Mouse (Mus musculus) CH12.LX (cell line): ENCODE measurements around the gene U2af1. TPM values are rescaled to one million over a fixed set of nuclear protein-coding genes. Genes with fewer than 3 reads are reported as not detected.
"Not testable (repeated sequence)": the region's sequence is repeated elsewhere in the genome, so short reads cannot be mapped to it uniquely, and the experiment has no call there.

ENCODE experiments used
- DNase-seq: peaks from one replicate; pipeline ENCODE4 v3.0.0-alpha.2; 2013; ENCODE audit errors: extremely low read depth
- H3K27ac ChIP-seq: 2 replicates; pipeline ENCODE4 v1.5.1; 2012; ENCODE audit warnings: low read depth, mild to moderate bottlenecking, control low read depth, moderate library complexity; ENCODE audit not compliant: insufficient read depth
- H3K27me3 ChIP-seq: replicated peaks from 2 replicates; pipeline ENCODE3; 2012; ENCODE audit warnings: inconsistent platforms
- H3K36me3 ChIP-seq, 2 experiments: replicated peaks in 1 of 2; 2 replicates each; pipeline versions ENCODE3 to v1.6.1; 2012; ENCODE audit warnings: inconsistent platforms in 1 of 2, low read length in 1 of 2, mild to moderate bottlenecking in 1 of 2, mixed read lengths in 1 of 2, moderate library complexity in 1 of 2; ENCODE audit not compliant: control insufficient read depth in 1 of 2, insufficient read depth in 1 of 2
- H3K4me1 ChIP-seq, 2 experiments: 2 replicates each; pipeline ENCODE4 v1.6.1; 2012; ENCODE audit warnings: inconsistent platforms in 1 of 2, moderate library complexity in 1 of 2; ENCODE audit not compliant: insufficient read depth in 2 of 2, control insufficient read depth in 1 of 2
- H3K4me2 ChIP-seq: 2 replicates; pipeline ENCODE4 v1.6.1; 2012; ENCODE audit warnings: low read depth, mild to moderate bottlenecking, control low read depth; ENCODE audit not compliant: poor library complexity, insufficient read depth, severe bottlenecking
- H3K4me3 ChIP-seq, 3 experiments: fragments of 150-350 bp in 1 of 3; sonication (generic) in 1 of 3; replicated peaks in 1 of 3; 2 replicates each; pipeline versions ENCODE3 to v1.5.1; 2011 to 2012; ENCODE audit warnings: low read depth in 2 of 3, low read length in 2 of 3, mild to moderate bottlenecking in 2 of 3, moderate library complexity in 2 of 3, control low read depth in 1 of 3, improper control_type of control experiment in 1 of 3, inconsistent platforms in 1 of 3, mixed read lengths in 1 of 3; ENCODE audit not compliant: poor library complexity in 1 of 3
- H3K79me2 ChIP-seq: replicated peaks from 2 replicates; pipeline ENCODE4 v1.6.1; 2012; ENCODE audit warnings: mild to moderate bottlenecking, moderate library complexity; ENCODE audit not compliant: control insufficient read depth, poor library complexity, insufficient read depth, severe bottlenecking; ENCODE audit errors: extremely low read depth
- H3K9ac ChIP-seq: 2 replicates; pipeline ENCODE4 v1.6.1; 2012; ENCODE audit warnings: low read depth, mild to moderate bottlenecking, control low read depth, moderate library complexity; ENCODE audit not compliant: insufficient read depth
- H3K9me3 ChIP-seq: replicated peaks from 2 replicates; pipeline ENCODE3; 2012; ENCODE audit warnings: low read length, inconsistent platforms, mixed read lengths
- CHD2 ChIP-seq: IDR thresholded peaks from 2 replicates; pipeline ENCODE4 v1.6.1; 2011; ENCODE audit warnings: low read length, improper control_type of control experiment
- GABPA ChIP-seq: IDR thresholded peaks from 2 replicates; pipeline ENCODE4 v1.6.1; 2012; ENCODE audit warnings: low read depth, low read length, improper control_type of control experiment, inconsistent platforms; ENCODE audit not compliant: insufficient replicate concordance
- HCFC1 ChIP-seq: IDR thresholded peaks from 2 replicates; pipeline ENCODE4 v1.6.1; 2012; ENCODE audit warnings: low read depth, mild to moderate bottlenecking, inconsistent platforms, low read length, improper control_type of control experiment
- IRF4 ChIP-seq: IDR thresholded peaks from 2 replicates; pipeline ENCODE4 v1.6.1; 2014; ENCODE audit warnings: low read depth, mild to moderate bottlenecking, inconsistent platforms, low read length, improper control_type of control experiment
- JUN ChIP-seq: IDR thresholded peaks from 2 replicates; pipeline ENCODE4 v1.6.1; 2011; ENCODE audit warnings: low read depth, mild to moderate bottlenecking, low read length, improper control_type of control experiment, moderate library complexity; ENCODE audit not compliant: insufficient read depth
- JUND ChIP-seq: conservative IDR thresholded peaks from 2 replicates; pipeline ENCODE4 v1.6.1; 2011; ENCODE audit warnings: low read depth, low read length, improper control_type of control experiment
- MAFK ChIP-seq: IDR thresholded peaks from 2 replicates; pipeline ENCODE4 v1.6.1; 2011; ENCODE audit warnings: low read length, improper control_type of control experiment; ENCODE audit not compliant: insufficient replicate concordance
- MAX ChIP-seq: IDR thresholded peaks from 2 replicates; pipeline ENCODE4 v1.6.1; 2011; ENCODE audit warnings: low read length, improper control_type of control experiment
- MAZ ChIP-seq: IDR thresholded peaks from 2 replicates; pipeline ENCODE4 v1.6.1; 2012; ENCODE audit warnings: low read depth, mild to moderate bottlenecking, inconsistent platforms, low read length, improper control_type of control experiment, moderate library complexity
- MEF2A ChIP-seq: IDR thresholded peaks from 2 replicates; pipeline ENCODE4 v1.6.1; 2014; ENCODE audit warnings: low read depth, mild to moderate bottlenecking, inconsistent platforms, low read length, improper control_type of control experiment, borderline replicate concordance
- MXI1 ChIP-seq: IDR thresholded peaks from 2 replicates; pipeline ENCODE4 v1.6.1; 2011; ENCODE audit warnings: mild to moderate bottlenecking, low read depth, low read length, improper control_type of control experiment
- MYC ChIP-seq: IDR thresholded peaks from 2 replicates; pipeline ENCODE4 v1.6.1; 2011; ENCODE audit warnings: low read depth, mild to moderate bottlenecking, improper control_type of control experiment, low read length
- RAD21 ChIP-seq: IDR thresholded peaks from 2 replicates; pipeline ENCODE4 v1.6.1; 2011; ENCODE audit warnings: low read depth, mild to moderate bottlenecking, low read length, improper control_type of control experiment, moderate library complexity
- RCOR1 ChIP-seq: conservative IDR thresholded peaks from 2 replicates; pipeline ENCODE4 v1.6.1; 2012; ENCODE audit warnings: low read depth, mild to moderate bottlenecking, inconsistent platforms, low read length, improper control_type of control experiment
- UBTF ChIP-seq: IDR thresholded peaks from 2 replicates; pipeline ENCODE4 v1.6.1; 2012; ENCODE audit warnings: low read depth, mild to moderate bottlenecking, inconsistent platforms, low read length, improper control_type of control experiment, moderate library complexity
- USF1 ChIP-seq: IDR thresholded peaks from 2 replicates; pipeline ENCODE4 v1.6.1; 2014; ENCODE audit warnings: low read depth, mild to moderate bottlenecking, inconsistent platforms, low read length, improper control_type of control experiment
- USF2 ChIP-seq: conservative IDR thresholded peaks from 2 replicates; pipeline ENCODE4 v1.6.1; 2011; ENCODE audit warnings: low read depth, low read length, improper control_type of control experiment
- ZNF384 ChIP-seq: IDR thresholded peaks from 2 replicates; pipeline ENCODE4 v1.6.1; 2012; ENCODE audit warnings: low read depth, low read length, improper control_type of control experiment, inconsistent platforms
- dilution Hi-C: fragments of 300-500 bp; cut with MboI; formaldehyde crosslinking; loops from 2 replicates; pipeline ENCODE4 v1.14.3; 2020; ENCODE audit warnings: low sequenced_read_pairs; ENCODE audit not compliant: extremely low pct_unique_long_range_greater_than_20kb, extremely low pct_ligation_motif_present
- in situ Hi-C: fragments of 300-500 bp; cut with MboI; formaldehyde crosslinking; loops from 3 replicates; pipeline ENCODE4 v1.14.3; 2019; ENCODE audit warnings: low sequenced_read_pairs, low pct_ligation_motif_present, low pct_unique_long_range_greater_than_20kb, mixed read lengths
- polyA plus RNA-seq: library from polyadenylated mRNA; unstranded; fragments of >175 nt; gene quantifications from 2 replicates; pipeline ENCODE4 v1.2.1, GENCODE M21; 2012; ENCODE audit warnings: low read depth; ENCODE audit not compliant: insufficient read length
- total RNA-seq, 2 experiments: library from RNA; depleted of rRNA; stranded (reverse); fragments of 300-350 nt in 1 of 2; fragments of >200 nt in 1 of 2; gene quantifications; 2 replicates each; pipeline ENCODE4 v1.2.3; 2012 to 2014

U2af1 gene
- total and polyA plus RNA-seq, 3 experiments: 141 to 391 (median 269) TPM

DNA sequence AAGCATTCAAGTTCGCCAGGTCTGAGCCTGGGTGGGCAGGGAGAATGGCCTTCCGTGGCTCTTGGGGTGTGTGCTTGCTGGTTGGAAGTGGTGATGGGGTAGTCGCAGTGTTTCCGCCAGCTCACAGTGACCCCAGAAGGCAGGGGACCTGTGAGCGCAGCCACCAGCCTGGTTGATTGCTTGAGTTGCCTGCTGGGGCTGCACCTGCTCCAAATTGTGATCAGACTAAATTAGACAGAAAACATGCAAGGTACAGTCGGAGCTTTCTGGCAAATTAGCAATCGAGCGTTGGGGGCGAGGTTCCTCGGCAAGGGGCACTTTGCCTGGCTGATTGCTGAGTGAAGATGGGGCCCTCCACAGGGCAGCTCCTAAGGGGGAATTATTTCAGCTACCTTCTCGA lies 39.7 kb upstream of the U2af1 start:
- in situ Hi-C loops: no loop called here
- peaks cover 19 to 20% of the 10 kb centered on the region in 2 experiments for H3K4me1 ChIP-seq
- peaks cover 2% of the 10 kb centered on the region for H3K9me3 ChIP-seq
- no peak overlapping the region for H3K9ac ChIP-seq
- H3K4me2 ChIP-seq: no peak overlapping the region
- dilution Hi-C loops: no loop called here
- DNase-seq: no peak
- H3K4me3 ChIP-seq: no peak overlapping the region
- TF ChIP-seq MAX (no peak), JUN (no peak), JUND (no peak), CHD2 (no peak), MEF2A (no peak), UBTF (no peak), RAD21 (no peak), MYC (no peak), USF2 (no peak), RCOR1 (no peak), HCFC1 (no peak), IRF4 (no peak), USF1 (no peak), MAFK (no peak), MAZ (no peak)
- no peak overlapping the region for H3K27ac ChIP-seq
- H3K27me3 ChIP-seq: no peaks in the 10 kb centered on the region
- H3K79me2 ChIP-seq: no peaks in the 10 kb centered on the region
- H3K36me3 ChIP-seq: no peaks in the 10 kb centered on the region

DNA sequence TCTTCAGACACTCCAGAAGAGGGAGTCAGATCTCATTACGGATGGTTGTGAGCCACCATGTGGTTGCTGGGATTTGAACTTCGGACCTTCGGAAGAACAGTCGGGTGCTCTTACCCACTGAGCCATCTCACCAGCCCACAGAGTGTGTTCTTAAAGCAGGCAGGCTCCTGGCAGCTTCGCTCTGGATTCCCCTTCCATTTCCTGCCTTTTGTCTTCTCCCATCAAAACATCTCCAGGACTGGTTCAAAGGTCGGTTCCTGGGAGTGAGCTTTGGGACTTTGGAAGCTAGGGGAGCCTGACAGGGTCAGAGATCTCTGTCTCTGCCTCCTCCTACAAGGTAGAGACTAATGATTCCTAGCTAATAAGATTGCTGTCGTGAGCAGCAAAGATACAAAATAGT lies 36.7 kb upstream of the U2af1 start:
- in situ Hi-C loops, H3K27me3 ChIP-seq, dilution Hi-C loops: not testable (repeated sequence)

DNA sequence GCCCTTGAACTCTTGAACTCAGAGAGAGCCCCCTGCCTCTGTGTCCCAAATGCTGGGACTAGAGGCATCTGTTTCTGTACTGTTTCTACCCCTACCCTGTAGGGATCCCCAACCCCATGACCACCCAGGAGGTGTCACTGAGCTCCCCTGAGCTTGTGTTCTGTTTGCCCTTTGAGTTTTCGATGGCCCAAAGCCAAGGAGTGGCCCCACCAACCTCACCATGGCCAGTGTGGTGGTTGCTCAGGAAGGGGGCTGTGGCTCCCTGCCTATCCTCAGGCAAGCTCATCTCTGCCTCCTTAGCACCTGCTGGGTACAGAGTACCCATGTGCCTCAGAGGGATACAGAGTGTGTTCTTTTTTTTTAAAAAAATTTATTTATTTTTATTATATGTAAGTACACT lies 36.3 kb upstream of the U2af1 start:
- Histone ChIP-seq H3K9ac (no peak overlapping the region), H3K4me3 (no peak overlapping the region)
- TF ChIP-seq GABPA (no peak), ZNF384 (0 out of 2 replicates have a peak, but pooled peaks have one; percentile 0), MXI1 (no peak)
- TF ChIP-seq, all 38 proteins: peak for 1
- Histone ChIP-seq H3K79me2 (no peaks in the 10 kb centered on the region), H3K36me3 (no peaks in the 10 kb centered on the region), H3K27ac (no peak overlapping the region), H3K4me1 (peaks cover 23 to 37% of the 10 kb centered on the region in 2 experiments), H3K9me3 (peaks cover 2% of the 10 kb centered on the region), H3K4me2 (no peak overlapping the region), H3K27me3 (no peaks in the 10 kb centered on the region)
- DNase-seq: no peak
- dilution Hi-C loops (no loop called here), in situ Hi-C loops (loop anchor here (5.0 kb wide), 3 partner anchors 52 to 332 kb away; no protein-coding TSS in a partner anchor)

More for the DNA sequence above, 36.7 kb upstream of the U2af1 start:
- not testable (repeated sequence) for H3K9ac ChIP-seq, DNase-seq, H3K36me3 ChIP-seq, H3K4me3 ChIP-seq, H3K27ac ChIP-seq, H3K79me2 ChIP-seq, H3K4me2 ChIP-seq, H3K9me3 ChIP-seq
- H3K4me1 ChIP-seq: peaks cover 23 to 36% of the 10 kb centered on the region in 2 experiments
